Comparison of ENCODE assay signal across 20 mouse cellular contexts in genomic region chr9:88706700-88707099, GRCm38 (mm10). TPM values are rescaled to one million over a fixed set of nuclear protein-coding genes. Genes with fewer than 3 reads are reported as not detected.
"Had no signal": no experiment of that assay in that cellular context is flagged by ENCODE, and none has a peak within 500 bp of the region (broad histone marks: within the 10 kb centered on the region; RNA-seq: fewer than 3 reads in every experiment).

No protein-coding gene starts in this region.

- H3K27ac ChIP-seq: midbrain, embryonic 10.5 days; midbrain, embryonic 12.5 days; neural tube, embryonic 13.5 days; neural tube, embryonic 15.5 days had no signal

- H3K9ac ChIP-seq: lung, embryonic 14.5 days; midbrain, embryonic 12.5 days; neural tube, embryonic 13.5 days; neural tube, embryonic 15.5 days had no signal

- DNase-seq: lung, embryonic 14.5 days; lung, postnatal 10 days; lung, postnatal 4 days; midbrain, embryonic 14.5 days; retina, postnatal 1 day; right cerebral cortex, adult 18-20 months; right cerebral cortex, postnatal 25 days; right cerebral cortex, postnatal 4 days; spleen, adult 18-20 months; thymus, adult 18-20 months; thymus, postnatal 14 days; thymus, postnatal 36 days had no signal

- H3K36me3 ChIP-seq: midbrain, embryonic 10.5 days; midbrain, embryonic 12.5 days; neural tube, embryonic 13.5 days; neural tube, embryonic 15.5 days had no signal

- H3K27me3 ChIP-seq: midbrain, embryonic 12.5 days; neural tube, embryonic 13.5 days; neural tube, embryonic 15.5 days had no signal

- H3K4me1 ChIP-seq: midbrain, embryonic 10.5 days; midbrain, embryonic 12.5 days; neural tube, embryonic 13.5 days; neural tube, embryonic 15.5 days had no signal

- H3K4me2 ChIP-seq: lung, embryonic 14.5 days; midbrain, embryonic 12.5 days; neural tube, embryonic 13.5 days; neural tube, embryonic 15.5 days had no signal

- ATAC-seq: midbrain, embryonic 16.5 days had no signal

- H3K9me3 ChIP-seq: midbrain, embryonic 10.5 days; midbrain, embryonic 12.5 days; neural tube, embryonic 13.5 days; neural tube, embryonic 15.5 days had no signal

- H3K4me3 ChIP-seq: midbrain, embryonic 10.5 days; midbrain, embryonic 12.5 days; myocyte; neural tube, embryonic 13.5 days; neural tube, embryonic 15.5 days had no signal

RNA-seq across cellular contexts. Expression of gene Bcl2a1d, which starts 25.0 kb away (rescaled TPM):
- polyA plus RNA-seq: midbrain, embryonic 10.5 days; midbrain, embryonic 12.5 days; midbrain, embryonic 16.5 days; myocyte; neural tube, embryonic 11.5 days; neural tube, embryonic 15.5 days; stomach, embryonic 16.5 days had no signal
